Mouse (Mus musculus): ENCODE results near the gene Casd1.

- TF ChIP-seq CTCF (IDR thresholded peaks at IDR 0.05; ENCODE audit: extremely low read depth, insufficient read depth, insufficient read length, insufficient replicate concordance), result no peak
- no peak for TF ChIP-seq POLR2A (IDR thresholded peaks at IDR 0.05; ENCODE audit: low read depth, low read length)
Observed at GRCm38 (mm10) chr6:4655466-4655865, 54.8 kb downstream of the Casd1 start.
